Mouse (Mus musculus): ENCODE measurements around the gene Gm44805. TPM values are rescaled to one million over a fixed set of nuclear protein-coding genes. Genes with fewer than 3 reads are reported as not detected.

The Gm44805 gene
- polyA plus RNA-seq, 1 experiment from 2014 or later, result 1.2 TPM

DNA sequence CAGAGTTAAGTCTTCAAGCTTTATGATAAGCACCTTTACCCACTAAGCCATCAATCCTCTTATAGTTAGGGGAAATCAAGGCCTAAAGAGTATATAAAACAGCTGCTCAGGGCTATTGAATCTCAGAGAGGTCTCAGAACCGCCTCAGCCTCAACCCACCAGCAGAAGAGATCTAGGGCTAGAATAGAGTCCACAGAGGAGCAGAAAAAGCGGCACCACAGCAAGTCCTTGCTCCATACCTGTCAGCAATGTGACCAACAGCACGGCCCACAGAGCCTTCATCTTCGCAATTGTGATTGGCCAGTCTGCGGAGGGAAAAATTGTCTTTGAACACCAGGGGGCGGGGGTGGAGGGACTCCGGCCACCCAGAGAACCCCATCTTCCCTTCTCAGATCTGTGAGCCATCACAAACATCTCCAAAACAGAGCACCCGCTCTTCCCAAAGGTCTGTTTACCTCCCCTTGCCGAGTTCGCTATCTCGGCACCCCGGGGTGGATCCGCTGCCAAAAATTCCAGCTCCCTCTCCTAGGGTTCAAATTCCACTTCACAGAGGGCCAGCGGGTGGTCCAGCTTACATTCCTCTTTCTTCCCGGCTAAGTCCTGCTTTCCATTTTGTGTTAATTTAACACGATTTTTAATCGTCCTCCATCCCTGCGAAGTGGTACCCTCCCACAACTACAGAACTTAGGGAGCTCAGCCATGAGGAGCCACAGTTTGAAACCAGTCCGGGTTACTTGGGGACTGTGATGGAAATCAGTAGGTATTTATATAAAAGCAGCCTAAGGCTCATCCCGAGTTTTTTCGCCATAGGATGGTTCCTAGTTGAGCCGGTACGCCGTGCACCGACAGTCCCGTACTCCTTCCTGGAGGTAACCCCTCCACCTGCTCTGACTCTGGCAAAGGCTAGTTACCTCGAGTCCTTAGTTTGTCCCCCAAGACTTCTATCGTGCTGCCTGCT lies 17.0 kb upstream of the Gm44805 start:
- Histone ChIP-seq H3K27ac (0 out of 2 replicates have a peak overlapping the region, but pooled peaks have one; percentile 1), H3K9me3 (no peaks in the 10 kb centered on the region), H3K4me1 (replicated peaks) (peaks cover 56% of the 10 kb centered on the region), H3K27me3 (replicated peaks) (no peaks in the 10 kb centered on the region), H3K9ac (peak overlapping the region; percentile 46), H3K4me3 (replicated peaks) (peak overlapping the region; percentile 32), H3K4me2 (replicated peaks) (peak overlapping the region; percentile 66), H3K36me3 (peaks cover 4% of the 10 kb centered on the region; the same call in 1 of the 2 replicates)
- ATAC-seq, result no peak
- WGBS, result 4% methylated on average over 28 of the region's 28 CpGs

DNA sequence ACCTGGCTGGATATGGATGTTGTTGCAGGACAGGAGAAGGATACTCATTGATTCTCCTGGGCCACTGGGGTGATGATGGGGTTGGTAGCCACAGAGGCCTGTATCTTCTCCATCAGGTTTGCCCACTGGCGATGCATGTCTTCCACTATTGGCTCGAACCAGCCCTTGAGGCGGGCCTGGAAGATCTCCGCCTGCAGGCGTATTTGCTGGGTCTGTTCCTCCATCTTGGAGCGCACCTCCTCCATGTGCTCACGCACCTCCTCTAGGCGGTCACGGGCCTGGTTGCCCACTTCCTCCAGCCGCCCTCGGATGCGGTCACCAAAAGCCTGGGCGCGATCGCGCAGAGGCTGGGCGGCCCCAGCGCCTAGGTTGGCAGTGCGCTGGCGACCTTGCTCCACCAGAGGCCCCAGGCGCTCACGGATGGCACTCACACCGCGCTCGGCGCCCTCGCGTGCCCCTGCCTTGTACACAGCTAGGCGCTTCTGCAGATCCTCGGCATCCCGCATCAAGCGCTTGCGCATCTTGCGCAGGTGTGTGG lies 15.2 kb upstream of the Gm44805 start:
- H3K27ac ChIP-seq, result no peak overlapping the region
- 95% methylated on average over 34 of the region's 34 CpGs for WGBS
- no peak for ATAC-seq
- no peak overlapping the region for H3K4me3 ChIP-seq (replicated peaks)
- H3K9me3 ChIP-seq, result no peaks in the 10 kb centered on the region
- no peaks in the 10 kb centered on the region for H3K27me3 ChIP-seq (replicated peaks)
- H3K4me1 ChIP-seq (replicated peaks), result peaks cover 58% of the 10 kb centered on the region
- no peaks in the 10 kb centered on the region for H3K36me3 ChIP-seq
- no peak overlapping the region for H3K4me2 ChIP-seq (replicated peaks)
- no peak overlapping the region for H3K9ac ChIP-seq

DNA sequence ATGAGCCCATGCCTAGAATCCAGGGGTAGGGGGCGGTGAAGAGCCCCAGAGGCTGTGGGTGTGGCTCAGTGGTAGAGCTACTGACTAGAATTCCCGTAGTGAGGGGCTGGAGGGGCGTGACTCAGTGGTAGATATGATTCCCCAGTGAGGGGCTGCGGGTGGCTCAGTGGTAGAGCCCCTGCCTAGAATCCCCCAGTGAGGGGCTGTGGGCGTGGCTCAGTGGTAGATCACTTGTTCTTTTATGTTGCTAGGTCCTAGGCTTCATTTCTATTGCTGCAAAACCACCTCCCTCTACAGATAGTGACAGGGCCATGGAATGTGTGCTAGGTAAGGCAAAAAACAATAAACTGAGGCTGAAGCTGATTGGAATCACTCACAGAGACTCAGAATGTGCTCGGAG lies 14.7 kb upstream of the Gm44805 start:
- H3K9me3 ChIP-seq, result no peaks in the 10 kb centered on the region
- peaks cover 55% of the 10 kb centered on the region for H3K4me1 ChIP-seq (replicated peaks)
- ATAC-seq, result no peak
- 83% methylated on average over 6 of the region's 6 CpGs for WGBS
- no peaks in the 10 kb centered on the region for H3K27me3 ChIP-seq (replicated peaks)
- H3K36me3 ChIP-seq, result no peaks in the 10 kb centered on the region
- no peak overlapping the region for H3K4me2 ChIP-seq (replicated peaks)
- H3K27ac ChIP-seq, result no peak overlapping the region
- no peak overlapping the region for H3K9ac ChIP-seq
- no peak overlapping the region for H3K4me3 ChIP-seq (replicated peaks)

DNA sequence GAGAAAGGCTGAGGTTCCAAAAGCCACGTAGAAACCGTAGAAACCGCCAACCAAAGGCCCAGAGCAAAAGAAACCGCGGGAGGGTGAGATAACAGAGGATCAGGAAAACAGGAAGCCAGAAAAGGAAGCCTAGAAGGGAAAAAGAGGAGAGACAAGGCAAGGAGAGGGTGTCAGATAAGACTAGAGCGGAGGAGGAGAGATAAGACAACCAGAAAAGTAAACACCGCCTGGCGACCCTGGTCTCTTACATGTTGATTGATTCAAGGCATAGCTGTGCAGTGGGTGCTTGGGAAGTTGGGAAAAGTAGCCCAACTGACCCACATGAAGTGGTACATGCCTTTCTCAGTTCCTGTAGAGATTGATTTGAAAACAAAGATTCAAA lies 14.0 kb upstream of the Gm44805 start:
- Histone ChIP-seq H3K27ac (peak overlapping the region; percentile 45), H3K36me3 (no peaks in the 10 kb centered on the region), H3K9ac (no peak overlapping the region), H3K27me3 (replicated peaks) (no peaks in the 10 kb centered on the region), H3K4me3 (replicated peaks) (no peak overlapping the region), H3K4me2 (replicated peaks) (0 out of 2 replicates have a peak overlapping the region, but pooled peaks have one; percentile 11), H3K4me1 (replicated peaks) (peaks cover 49% of the 10 kb centered on the region), H3K9me3 (no peaks in the 10 kb centered on the region)
- 15% methylated on average over 8 of the region's 8 CpGs for WGBS
- no peak for ATAC-seq

DNA sequence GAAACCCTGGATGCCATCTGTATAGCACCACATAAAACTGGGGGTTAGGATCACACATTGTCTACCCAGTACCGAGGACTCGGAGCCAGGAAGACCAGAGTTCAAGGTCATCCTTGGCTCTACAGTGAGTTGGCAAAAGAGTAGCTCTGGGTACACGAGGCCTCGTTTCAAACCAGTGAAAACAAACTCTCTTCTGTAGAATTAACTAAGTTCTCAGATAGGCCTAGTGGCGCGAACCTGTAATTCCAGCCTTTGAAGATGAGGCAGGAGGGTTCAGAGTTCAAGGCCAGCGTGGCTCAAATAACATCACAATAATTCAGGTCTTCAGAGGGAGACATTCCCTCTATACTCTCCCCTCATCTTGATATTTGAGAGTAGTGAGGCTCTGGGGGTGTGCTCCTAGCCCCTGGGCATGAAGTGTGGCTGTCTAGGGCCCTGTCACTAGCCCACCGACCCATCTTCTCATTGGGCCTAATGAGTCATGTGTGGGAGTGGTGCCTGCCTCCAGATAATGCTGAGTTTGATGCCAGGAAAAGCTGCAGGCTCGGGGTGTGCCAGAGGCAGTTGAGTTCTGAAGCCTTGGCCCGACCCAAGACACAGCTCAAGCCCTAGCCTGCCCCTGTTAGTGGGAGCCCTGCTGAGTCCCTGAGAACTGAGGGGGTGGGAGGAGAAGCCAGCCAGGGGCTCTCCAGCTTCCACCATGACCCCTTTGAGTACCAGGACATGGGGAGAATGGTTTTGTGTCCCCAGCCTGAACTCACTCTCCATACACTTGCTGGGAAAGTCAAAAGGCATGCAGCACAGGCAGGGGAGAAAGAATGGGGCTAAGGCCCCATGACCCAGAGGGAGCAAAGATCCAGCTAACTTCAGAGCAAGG lies 13.4 kb upstream of the Gm44805 start:
- peaks cover 47% of the 10 kb centered on the region for H3K4me1 ChIP-seq (replicated peaks)

DNA sequence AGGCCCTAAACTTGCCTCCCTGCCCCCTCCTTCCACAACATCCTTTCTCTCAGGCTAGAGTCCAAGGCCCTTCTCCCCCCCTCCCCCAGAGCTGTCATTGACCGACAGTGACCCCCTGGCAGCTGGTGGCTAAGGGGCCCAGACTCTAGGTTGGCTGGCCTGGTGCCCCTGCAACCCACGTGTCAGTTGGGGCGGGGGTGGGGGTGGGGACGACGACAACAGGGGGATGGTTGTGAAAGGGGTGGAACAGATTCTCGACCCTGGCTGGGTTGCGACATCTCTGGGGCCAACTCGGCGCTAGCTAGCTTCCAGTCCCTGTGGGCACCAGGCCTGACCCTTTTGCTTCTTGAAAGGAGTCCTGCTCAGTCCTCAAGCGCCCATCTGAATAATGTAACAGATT lies 12.2 kb upstream of the Gm44805 start:
- Histone ChIP-seq H3K4me2 (replicated peaks) (no peak overlapping the region), H3K9ac (no peak overlapping the region), H3K27ac (peak overlapping the region; percentile 28; the same call in 1 of the 2 replicates), H3K9me3 (no peaks in the 10 kb centered on the region), H3K4me1 (replicated peaks) (peaks cover 36% of the 10 kb centered on the region), H3K36me3 (no peaks in the 10 kb centered on the region), H3K4me3 (replicated peaks) (no peak overlapping the region), H3K27me3 (replicated peaks) (no peaks in the 10 kb centered on the region)
- WGBS, result 21% methylated on average over 10 of the region's 10 CpGs
- ATAC-seq, result peak; percentile 48

More for the DNA sequence above, 13.4 kb upstream of the Gm44805 start:
- Histone ChIP-seq H3K4me3 (replicated peaks) (no peak overlapping the region), H3K27me3 (replicated peaks) (no peaks in the 10 kb centered on the region), H3K9me3 (no peaks in the 10 kb centered on the region), H3K27ac (peak overlapping the region; percentile 45), H3K36me3 (no peaks in the 10 kb centered on the region), H3K9ac (no peak overlapping the region), H3K4me2 (replicated peaks) (0 out of 2 replicates have a peak overlapping the region, but pooled peaks have one; percentile 11)
- ATAC-seq, result no peak
- WGBS, result 72% methylated on average over 10 of the region's 10 CpGs

DNA sequence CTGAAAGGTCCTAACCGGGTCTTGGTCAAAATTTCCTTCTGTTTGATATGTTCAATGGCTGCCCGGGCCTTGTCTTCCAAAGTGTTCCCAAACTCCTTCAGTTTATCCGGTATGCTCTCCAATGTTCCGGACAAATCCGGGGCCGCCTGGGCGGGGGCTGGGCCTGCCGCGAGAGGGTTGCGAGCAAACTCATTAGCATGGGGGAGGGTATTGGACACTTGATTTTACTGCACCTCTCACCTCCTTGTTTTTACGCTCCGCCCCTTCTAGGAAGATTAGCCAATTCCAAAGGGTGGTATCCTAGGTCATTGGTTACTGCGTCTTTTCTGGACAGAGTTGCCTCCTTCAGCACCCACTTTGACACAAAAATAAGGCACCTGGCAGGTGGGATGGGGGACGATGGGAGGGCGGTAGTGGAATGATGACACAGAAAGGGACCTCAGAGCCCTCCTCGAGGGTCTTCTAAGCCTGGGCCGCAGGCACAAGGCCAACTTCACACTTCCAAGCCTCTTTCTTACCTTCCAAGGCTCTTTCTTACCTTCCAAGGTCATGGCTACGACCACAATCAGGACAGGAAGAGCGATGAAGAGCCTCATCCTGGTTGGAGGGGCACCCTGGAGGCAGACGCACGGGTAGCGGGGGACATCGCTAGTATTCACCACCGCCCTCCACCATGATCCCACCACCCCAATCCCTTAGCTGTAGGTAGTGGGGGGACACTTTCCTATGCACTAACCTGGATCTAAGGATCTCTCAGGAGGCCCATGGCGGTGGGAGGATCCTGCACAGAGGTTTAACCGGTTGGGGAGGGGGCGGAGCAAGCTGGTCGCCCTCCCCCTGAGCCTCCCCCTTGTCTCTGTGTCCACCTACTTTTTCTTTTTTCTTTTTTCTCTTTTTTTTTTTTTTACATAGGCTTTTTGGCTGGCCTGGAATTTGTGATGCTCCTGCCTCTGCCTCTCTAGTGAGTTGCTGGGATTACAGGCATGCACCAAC lies 10.9 kb upstream of the Gm44805 start, which contains the start of gene Apoc1:
TSS of gene Apoc1 (minus strand) at position 788 of the 993 bp plus-strand sequence.
- no peaks in the 10 kb centered on the region for H3K9me3 ChIP-seq
- 44% methylated on average over 28 of the region's 28 CpGs for WGBS
- H3K4me3 ChIP-seq (replicated peaks), result no peak within 1 kb of the TSS
- peak within 1 kb of the TSS; percentile 28; the same call in 1 of the 2 replicates for H3K27ac ChIP-seq
- H3K27me3 ChIP-seq (replicated peaks), result no peaks in the 10 kb centered on the region
- H3K4me2 ChIP-seq (replicated peaks), result peak within 1 kb of the TSS; percentile 6; the same call in 1 of the 2 replicates
- H3K4me1 ChIP-seq (replicated peaks), result peaks cover 30% of the 10 kb centered on the region
- ATAC-seq, result peak; percentile 45
- H3K9ac ChIP-seq, result no peak within 1 kb of the TSS
- no peaks in the 10 kb centered on the region for H3K36me3 ChIP-seq

DNA sequence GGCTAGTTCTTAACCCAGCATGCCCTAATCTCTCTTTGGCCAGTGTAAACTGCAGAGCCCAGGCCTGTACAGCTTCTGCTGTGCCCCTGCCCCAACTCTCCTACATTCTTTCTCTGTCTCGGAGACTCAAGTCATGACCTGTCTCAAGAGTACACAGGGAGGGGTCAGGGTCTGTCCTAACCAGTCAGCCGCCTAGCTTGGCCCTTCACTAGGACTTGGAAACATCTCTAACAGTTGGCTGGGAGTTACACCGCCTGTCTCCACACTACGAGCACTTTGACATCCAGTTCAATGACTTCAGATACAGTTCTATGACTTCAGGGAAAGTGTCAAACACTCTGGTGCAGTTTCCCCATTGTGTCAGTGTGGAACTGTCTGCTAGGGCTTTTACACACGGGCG lies 10.2 kb upstream of the Gm44805 start:
- Histone ChIP-seq H3K9me3 (no peaks in the 10 kb centered on the region), H3K36me3 (no peaks in the 10 kb centered on the region), H3K9ac (no peak overlapping the region), H3K27ac (no peak overlapping the region), H3K4me1 (replicated peaks) (peaks cover 30% of the 10 kb centered on the region), H3K4me2 (replicated peaks) (peak overlapping the region; percentile 6; the same call in 1 of the 2 replicates), H3K27me3 (replicated peaks) (no peaks in the 10 kb centered on the region), H3K4me3 (replicated peaks) (no peak overlapping the region)
- WGBS, result 70% methylated on average over 6 of the region's 6 CpGs
- ATAC-seq, result no peak

DNA sequence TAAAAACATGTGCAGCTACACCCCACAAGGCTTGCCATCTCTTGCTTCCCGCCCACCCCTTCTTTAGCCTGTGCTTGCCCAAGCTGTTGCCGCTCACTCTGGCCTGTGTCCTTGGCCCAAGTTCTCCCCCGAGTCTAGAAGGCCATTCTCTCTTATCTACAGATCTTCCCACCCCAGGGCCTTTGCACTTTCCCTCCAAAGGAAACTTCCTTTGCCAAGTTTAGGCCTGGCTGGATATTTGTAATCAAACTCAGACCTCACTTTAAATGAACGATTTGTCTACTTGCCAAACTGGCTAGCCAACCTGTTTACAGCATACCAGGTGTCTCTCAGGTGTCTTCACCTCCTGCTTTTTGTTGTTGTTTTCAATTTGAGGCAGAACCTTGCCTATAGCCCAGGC lies 9.6 kb upstream of the Gm44805 start:
- peaks cover 30% of the 10 kb centered on the region for H3K4me1 ChIP-seq (replicated peaks)
- no peaks in the 10 kb centered on the region for H3K27me3 ChIP-seq (replicated peaks)
- H3K4me3 ChIP-seq (replicated peaks), result no peak overlapping the region
- 81% methylated on average over 4 of the region's 4 CpGs for WGBS
- H3K9ac ChIP-seq, result no peak overlapping the region
- H3K4me2 ChIP-seq (replicated peaks), result no peak overlapping the region
- H3K36me3 ChIP-seq, result no peaks in the 10 kb centered on the region
- H3K27ac ChIP-seq, result no peak overlapping the region
- no peak for ATAC-seq
- H3K9me3 ChIP-seq, result no peaks in the 10 kb centered on the region

DNA sequence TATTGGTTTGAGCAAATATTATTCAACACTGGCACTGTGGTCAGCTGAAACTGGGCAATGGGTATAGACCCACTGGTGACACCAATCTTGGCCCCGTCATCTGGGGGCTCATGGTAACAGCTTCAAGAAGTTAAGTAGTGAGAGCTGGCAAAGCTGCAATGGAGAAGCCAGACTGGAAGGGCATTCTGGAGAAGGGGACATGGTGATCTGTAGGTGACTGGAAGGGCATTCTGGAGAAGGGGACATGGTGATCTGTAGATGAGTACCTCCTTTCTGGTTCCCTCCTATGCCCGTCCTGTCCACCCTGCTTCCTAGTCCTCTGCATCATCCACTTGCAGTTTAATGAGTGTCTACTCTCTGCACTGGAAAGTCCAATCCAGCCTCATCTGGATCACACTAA lies 7.4 kb upstream of the Gm44805 start:
- H3K27me3 ChIP-seq (replicated peaks), result no peaks in the 10 kb centered on the region
- H3K4me2 ChIP-seq (replicated peaks), result no peak overlapping the region
- 89% methylated on average over 2 of the region's 2 CpGs for WGBS
- H3K9ac ChIP-seq, result no peak overlapping the region
- H3K4me3 ChIP-seq (replicated peaks), result no peak overlapping the region
- ATAC-seq, result no peak
- no peaks in the 10 kb centered on the region for H3K36me3 ChIP-seq
- H3K9me3 ChIP-seq, result no peaks in the 10 kb centered on the region
- peaks cover 15% of the 10 kb centered on the region for H3K4me1 ChIP-seq (replicated peaks)
- no peak overlapping the region for H3K27ac ChIP-seq

DNA sequence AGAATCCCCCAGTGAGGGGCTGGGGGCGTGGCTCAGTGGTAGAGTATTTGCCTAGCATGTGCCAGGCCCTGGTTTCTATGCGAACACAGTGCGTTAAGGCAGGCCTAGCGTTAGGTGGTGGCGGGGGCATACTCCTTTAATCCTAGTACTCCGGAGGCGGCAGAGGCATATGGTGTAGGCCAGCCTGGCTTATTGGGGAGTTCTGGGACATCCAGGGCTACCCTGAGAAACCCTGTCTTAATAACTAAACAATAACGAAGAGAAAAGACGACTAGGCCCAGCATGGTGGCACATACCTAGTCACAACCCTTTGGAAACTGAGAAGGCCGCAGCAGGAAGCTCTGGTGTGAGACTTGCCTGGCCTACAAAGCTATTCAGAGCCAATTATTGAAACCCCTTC lies 6.9 kb upstream of the Gm44805 start:
- H3K9ac ChIP-seq, result no peak overlapping the region
- no peak overlapping the region for H3K4me2 ChIP-seq (replicated peaks)
- no peak for ATAC-seq
- no peak overlapping the region for H3K4me3 ChIP-seq (replicated peaks)
- WGBS, result 92% methylated on average over 10 of the region's 10 CpGs
- H3K36me3 ChIP-seq, result no peaks in the 10 kb centered on the region
- no peaks in the 10 kb centered on the region for H3K9me3 ChIP-seq
- H3K4me1 ChIP-seq (replicated peaks), result peaks cover 10% of the 10 kb centered on the region
- no peaks in the 10 kb centered on the region for H3K27me3 ChIP-seq (replicated peaks)
- no peak overlapping the region for H3K27ac ChIP-seq

Measured in intestine, embryonic 15.5 days (tissue).